Mouse (Mus musculus): ENCODE data around the gene Apobec1.
"Not testable (repeated sequence)": the region's sequence is repeated elsewhere in the genome, so short reads cannot be mapped to it uniquely, and the experiment has no call there.

The Apobec1 gene

GRCm38 (mm10) chr6:122562463-122562862, 39.8 kb downstream of the Apobec1 start:
- CTCF ChIA-PET: interaction anchor here (0.7 kb wide), 1 partner anchor 336 kb away, joined by 4 read pairs; no protein-coding TSS in a partner anchor

GRCm38 (mm10) chr6:122561005-122561404, 41.2 kb downstream of the Apobec1 start:
- CTCF ChIA-PET: interaction anchor here (0.6 to 0.7 kb wide), 3 partner anchors 27 to 1579 kb away, joined by 3 to 6 read pairs (median 4); no protein-coding TSS in a partner anchor

DNA sequence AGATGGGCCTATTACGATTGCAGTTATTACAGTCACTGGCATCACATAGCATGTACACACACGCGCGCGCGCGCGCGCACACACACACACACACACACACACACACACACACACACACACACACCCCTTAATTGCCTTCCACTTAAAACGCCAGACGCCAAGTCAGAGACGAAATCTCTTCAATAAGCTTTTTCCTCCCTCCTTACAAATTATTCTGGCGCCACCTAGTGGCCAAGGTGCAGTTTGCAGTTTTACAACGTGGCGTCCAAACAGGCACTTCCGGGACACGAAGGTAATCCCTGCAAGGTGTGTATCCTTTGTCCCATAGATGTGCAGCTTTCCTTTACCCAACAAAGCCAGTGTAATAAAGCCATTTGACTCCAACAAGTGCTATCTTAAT, 41.8 kb downstream of the Apobec1 start:
- CTCF ChIA-PET: interaction anchor here (0.6 to 0.7 kb wide), 3 partner anchors 28 to 1580 kb away, joined by 3 to 6 read pairs (median 4); no protein-coding TSS in a partner anchor

- CTCF ChIA-PET: interaction anchor here (0.5 to 1.5 kb wide), 4 partner anchors 23 to 70 kb away, joined by 3 to 4 read pairs (median 3); no protein-coding TSS in a partner anchor
These were observed 45.2 kb downstream of the Apobec1 start for GRCm38 (mm10) chr6:122556959-122557561.

GRCm38 (mm10) chr6:122555266-122555665, 47.0 kb downstream of the Apobec1 start:
- CTCF ChIA-PET: no interaction called here

GRCm38 (mm10) chr6:122554102-122554501, 48.1 kb downstream of the Apobec1 start:
- CTCF ChIA-PET: no interaction called here

DNA sequence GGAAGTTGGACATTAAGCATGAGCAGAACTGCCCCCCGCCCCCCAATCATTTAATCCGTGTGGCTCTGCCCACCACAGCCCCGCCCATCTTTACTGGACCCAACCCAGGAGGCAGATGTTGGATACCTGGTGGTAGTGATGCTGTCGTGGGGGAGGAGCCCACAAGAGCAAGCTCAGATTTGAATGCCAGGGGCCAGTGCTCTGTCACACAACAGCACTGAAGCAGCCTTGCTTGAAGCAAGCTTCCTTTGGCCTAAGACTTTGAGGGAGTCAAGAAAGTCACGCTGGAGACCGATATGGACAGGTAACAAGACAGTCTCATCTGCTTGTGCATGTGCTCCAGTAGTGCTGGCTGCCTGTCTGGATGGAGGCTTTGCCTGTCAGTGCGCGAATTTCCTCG, 48.6 kb downstream of the Apobec1 start, which contains the start of gene Aicda:
Aicda (plus strand) TSS at position 196 of the 400 bp plus-strand sequence.
- CTCF ChIA-PET: no interaction called here

- CTCF ChIA-PET: interaction anchor here (0.5 to 0.7 kb wide), 2 partner anchors 28 to 95 kb away, joined by 3 to 15 read pairs; no protein-coding TSS in a partner anchor
These were observed 56.3 kb downstream of the Apobec1 start for GRCm38 (mm10) chr6:122545948-122546347.

DNA sequence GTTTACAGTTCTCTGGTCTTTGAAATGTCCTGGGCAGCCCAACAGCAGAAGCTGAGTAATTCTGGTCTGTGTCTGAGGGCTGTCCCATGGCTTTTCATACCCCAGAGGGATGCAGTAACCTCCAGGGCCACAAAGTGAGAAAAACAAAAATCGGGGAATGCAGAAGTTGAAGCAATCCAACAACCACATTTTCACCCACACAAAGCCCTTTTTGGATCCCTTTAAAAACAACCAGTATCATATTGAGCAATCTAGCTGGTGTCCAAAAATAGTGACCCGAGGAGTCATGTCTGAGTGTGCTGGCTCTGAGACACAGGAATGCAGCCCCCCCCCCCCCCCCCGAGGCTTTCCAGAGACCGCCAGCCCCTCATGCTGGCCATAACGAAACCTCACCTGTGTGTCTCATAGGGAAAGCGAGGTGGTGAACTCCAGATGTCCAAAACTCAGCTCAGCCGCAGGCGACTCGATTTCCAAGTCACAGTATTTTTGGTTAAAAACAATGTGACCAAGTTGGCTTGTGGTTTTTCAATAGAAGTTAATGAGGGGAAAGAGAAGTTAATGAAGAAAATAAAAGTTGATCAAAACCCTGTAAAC, 56.9 kb downstream of the Apobec1 start:
- CTCF ChIA-PET: interaction anchor here (0.5 to 0.7 kb wide), 2 partner anchors 29 to 96 kb away, joined by 3 to 15 read pairs; no protein-coding TSS in a partner anchor

- CTCF ChIA-PET: no interaction called here
These were observed 57.6 kb downstream of the Apobec1 start for GRCm38 (mm10) chr6:122544672-122545071.

DNA sequence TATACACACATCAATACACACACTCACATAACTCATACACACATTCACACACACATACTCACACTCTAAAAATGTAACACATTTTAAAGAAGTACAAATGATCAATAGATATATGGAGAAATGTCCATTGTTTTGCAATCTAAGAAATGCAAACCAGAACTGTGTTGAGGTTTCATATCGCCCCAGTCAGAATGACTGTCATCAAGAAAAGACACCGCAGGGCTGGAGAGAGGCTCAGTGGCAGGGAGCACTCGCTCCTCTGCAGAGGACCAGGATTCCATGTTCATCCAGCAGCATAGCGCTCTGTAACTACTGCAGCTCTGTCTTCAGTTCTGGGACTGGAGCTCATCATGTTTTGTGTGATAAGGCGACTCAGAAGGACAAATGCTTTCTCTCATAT, 58.7 kb downstream of the Apobec1 start:
- CTCF ChIA-PET: no interaction called here

DNA sequence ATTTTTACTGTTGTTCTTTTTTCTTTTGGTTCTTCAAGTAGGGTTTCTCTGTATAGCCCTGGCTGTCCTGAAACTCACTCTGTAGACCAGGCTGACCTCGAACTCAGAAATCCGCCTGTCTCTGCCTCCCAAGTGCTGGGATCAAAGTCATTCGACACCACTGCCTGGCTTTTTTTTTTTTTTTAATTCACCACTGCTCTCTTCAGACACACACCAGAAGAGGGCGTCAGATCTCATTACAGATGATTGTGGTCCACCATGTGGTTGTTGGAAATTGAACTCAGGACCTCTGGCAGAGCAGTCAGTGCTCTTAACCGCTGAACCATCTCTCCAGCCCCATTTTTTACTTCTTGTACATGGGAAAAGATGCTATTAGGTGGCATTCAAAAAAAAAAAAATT, 59.8 kb downstream of the Apobec1 start:
- CTCF ChIA-PET: not testable (repeated sequence)

DNA sequence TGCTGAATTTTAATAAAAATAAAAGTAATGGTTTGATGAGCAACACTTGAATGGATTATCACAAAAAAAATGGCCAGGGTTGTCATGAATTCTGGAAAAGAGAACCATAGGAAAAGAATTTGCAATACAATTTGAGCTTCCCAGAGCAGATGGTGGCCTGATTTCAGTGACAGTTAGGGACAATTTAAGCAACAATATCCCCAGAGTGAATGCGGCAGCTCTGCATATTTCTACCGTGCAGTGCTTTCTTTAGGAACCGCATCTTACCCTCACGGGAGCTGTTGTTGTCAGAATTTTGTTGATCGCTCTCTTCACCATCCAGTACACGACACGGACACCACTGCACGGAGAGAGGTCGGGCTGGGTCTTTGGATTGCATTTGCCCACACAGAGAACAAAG, 62.7 kb downstream of the Apobec1 start:
- CTCF ChIA-PET: interaction anchor here (0.6 kb wide), 1 partner anchor 9 kb away, joined by 3 read pairs; no protein-coding TSS in a partner anchor

GRCm38 (mm10) chr6:122534032-122534431, 68.2 kb downstream of the Apobec1 start:
- CTCF ChIA-PET: interaction anchor here (0.6 kb wide), 1 partner anchor 23 kb away, joined by 3 read pairs; no protein-coding TSS in a partner anchor

GRCm38 (mm10) chr6:122532883-122533302, 69.4 kb downstream of the Apobec1 start:
- CTCF ChIA-PET: interaction anchor here (1.0 kb wide), 1 partner anchor 24 kb away, joined by 3 read pairs; no protein-coding TSS in a partner anchor

DNA sequence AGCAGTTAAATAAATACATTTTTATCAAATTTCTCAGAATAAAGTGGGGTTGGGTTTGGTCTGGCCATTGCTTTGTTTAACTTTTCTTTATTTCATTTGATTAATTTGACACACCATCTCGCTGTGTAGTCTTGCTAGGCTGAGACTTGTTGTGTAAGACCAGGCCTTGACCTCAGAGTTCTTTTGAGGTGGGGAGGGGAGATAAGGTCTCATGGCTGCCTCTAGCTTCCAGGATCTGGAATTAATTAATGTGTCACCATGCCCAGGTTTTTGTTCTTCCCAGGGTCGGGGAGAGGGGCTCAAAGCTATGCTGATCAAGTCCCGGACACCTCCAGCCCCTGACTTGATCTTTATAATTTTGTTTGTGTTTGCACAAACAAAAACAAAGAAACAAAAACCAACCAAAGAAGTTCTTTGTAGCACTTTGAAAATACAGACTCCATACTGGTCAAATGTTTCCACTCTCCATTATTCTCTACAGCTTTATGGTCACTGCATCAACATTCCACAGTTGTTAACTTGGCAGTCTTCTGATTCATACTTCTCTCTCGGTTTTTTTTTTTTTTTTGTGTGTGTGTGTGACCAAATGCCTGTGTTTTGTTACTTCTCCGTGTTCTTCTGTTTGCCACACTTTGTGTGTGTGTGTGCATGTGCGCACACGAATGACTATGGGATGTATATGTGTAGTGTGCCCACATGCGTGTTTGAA, 70.6 kb downstream of the Apobec1 start:
- CTCF ChIA-PET: no interaction called here

DNA sequence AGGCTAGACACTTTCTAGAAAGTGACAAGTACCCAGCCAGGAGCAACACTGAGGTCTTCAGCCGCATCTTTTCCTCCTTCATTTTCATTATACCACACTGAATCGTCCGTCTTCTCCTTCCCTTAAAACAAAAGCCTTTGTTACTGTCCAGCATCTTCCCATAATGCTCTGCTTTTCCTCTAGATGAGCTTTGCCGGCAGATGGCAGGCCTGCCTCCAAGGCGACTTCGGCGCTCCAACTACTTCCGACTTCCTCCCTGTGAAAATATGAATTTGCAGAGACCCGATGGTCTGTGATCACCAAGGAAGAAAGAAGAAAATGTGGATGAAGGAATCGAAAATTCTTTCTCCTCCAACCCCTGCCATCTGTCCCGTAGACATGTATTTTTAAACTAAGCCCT, 74.1 kb downstream of the Apobec1 start:
- CTCF ChIA-PET: no interaction called here
